Mouse (Mus musculus) erythroblast, embryonic 14.5 days (primary cell): Measurements from ENCODE around the gene Mad1l1.

Experiments
- GATA1 ChIP-seq: IDR thresholded peaks from 2 replicates; pipeline ENCODE4 v1.6.1; 2012; ENCODE audit warnings: low read length, inconsistent platforms, mixed read lengths
- TAL1 ChIP-seq: IDR thresholded peaks from 3 replicates; pipeline ENCODE4 v1.6.1; 2012; ENCODE audit warnings: low read length, inconsistent platforms, mixed read lengths

DNA sequence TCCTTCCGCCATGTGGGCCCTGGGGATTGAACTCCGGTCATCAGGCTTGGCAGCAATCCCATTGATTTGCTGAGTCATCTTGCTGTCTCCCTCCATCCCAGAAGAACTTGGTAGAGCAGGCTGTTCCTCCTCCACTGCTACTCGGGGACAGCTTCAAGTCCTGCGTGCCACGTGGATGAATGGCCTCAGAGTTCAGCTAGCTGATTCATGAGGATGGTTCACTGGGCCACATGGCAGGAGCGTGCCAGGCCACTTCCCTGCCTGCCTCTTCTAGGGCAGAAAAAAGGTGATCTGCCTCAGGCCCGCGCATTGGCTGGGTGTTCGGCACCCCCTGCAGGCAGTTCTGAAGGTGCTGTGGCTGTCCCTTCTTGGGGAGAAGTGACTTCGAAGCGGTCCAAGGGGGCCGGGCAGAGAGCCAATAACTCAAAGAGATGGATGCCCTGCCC lies 351.1 kb downstream of the Mad1l1 start:
- no peak for TF ChIP-seq TAL1
- TF ChIP-seq GATA1: no peak
